Mouse (Mus musculus) embryonic stem cell, embryonic (primary cell): Measurements from ENCODE around the gene Ctsc.

ENCODE experiments used
- CTCF ChIA-PET, 4 experiments: fragments of 300-600 bp in 2 of 4; fragments of 350-600 bp in 2 of 4; sonication (Branson Sonifier 250); formaldehyde crosslinking; loops; one replicate each; lab custom pipeline; 2022; ENCODE audit warnings: inconsistent platforms in 2 of 4; lab: Charles Lee
- POLR2A ChIA-PET, 4 experiments: fragments of 300-600 bp in 2 of 4; fragments of 350-600 bp in 2 of 4; sonication (Branson Sonifier 250); formaldehyde crosslinking; loops; one replicate each; lab custom pipeline; 2022; ENCODE audit warnings: antibody characterized with exemption in 4 of 4, inconsistent platforms in 1 of 4; lab: Charles Lee

Gene Ctsc

GRCm38 (mm10) chr7:88356871-88357776 lies 79.2 kb downstream of the Ctsc start:
- ChIA-PET CTCF (interaction anchor here in 1 of 4 experiments (0.8 to 1.2 kb wide), 3 partner anchors 13 to 187 kb away, joined by 3 read pairs; no protein-coding TSS in a partner anchor), POLR2A (no interaction called here)

GRCm38 (mm10) chr7:88358042-88358878 lies 80.4 kb downstream of the Ctsc start:
- ChIA-PET POLR2A (no interaction called here), CTCF (interaction anchor here in 1 of 4 experiments (0.8 to 1.2 kb wide), 2 partner anchors 14 to 186 kb away, joined by 3 read pairs; no protein-coding TSS in a partner anchor)
